Mouse (Mus musculus) ES-E14 (cell line): ENCODE data around the gene Stip1. TPM values are rescaled to one million over a fixed set of nuclear protein-coding genes. Genes with fewer than 3 reads are reported as not detected.

Source experiments
- DNase-seq: peaks from one replicate; pipeline ENCODE4 v3.0.0-alpha.2; 2013; ENCODE audit warnings: low read depth, low spot score
- H3K27ac ChIP-seq: 2 replicates; pipeline ENCODE4 v1.5.1; 2012; ENCODE audit warnings: low read depth, mild to moderate bottlenecking, low read length, moderate library complexity, mixed read lengths; ENCODE audit not compliant: poor library complexity, insufficient read depth, severe bottlenecking
- H3K36me3 ChIP-seq: 2 replicates; pipeline ENCODE4 v1.6.1; 2012; ENCODE audit warnings: mild to moderate bottlenecking, low read length, moderate library complexity, mixed read lengths; ENCODE audit not compliant: control insufficient read depth, poor library complexity, insufficient read depth, severe bottlenecking
- H3K4me1 ChIP-seq, 2 experiments: fragments of 150-350 bp in 1 of 2; sonication (generic) in 1 of 2; 2 replicates each; pipeline ENCODE4 v1.6.1; 2012; ENCODE audit warnings: low read length in 2 of 2, mild to moderate bottlenecking in 1 of 2, mixed read lengths in 1 of 2; ENCODE audit not compliant: control insufficient read depth in 2 of 2, insufficient read depth in 2 of 2, poor library complexity in 1 of 2
- H3K4me3 ChIP-seq, 2 experiments: fragments of 150-350 bp in 1 of 2; sonication (generic) in 1 of 2; 2 replicates each; pipeline ENCODE4 v1.5.1; 2012; ENCODE audit warnings: low read length in 2 of 2, low read depth in 1 of 2, mild to moderate bottlenecking in 1 of 2, mixed read lengths in 1 of 2; ENCODE audit not compliant: insufficient read depth in 1 of 2, poor library complexity in 1 of 2, severe bottlenecking in 1 of 2
- H3K9ac ChIP-seq: 2 replicates; pipeline ENCODE4 v1.6.1; 2012; ENCODE audit warnings: low read depth, mild to moderate bottlenecking, low read length, mixed read lengths; ENCODE audit not compliant: poor library complexity, insufficient read depth, severe bottlenecking
- H3K9me3 ChIP-seq: fragments of 150-350 bp; sonication (generic); 2 replicates; pipeline ENCODE4 v1.6.1; 2012; ENCODE audit warnings: low read depth, mild to moderate bottlenecking, low read length; ENCODE audit not compliant: control insufficient read depth, insufficient read depth
- CHD2 ChIP-seq: IDR thresholded peaks from 2 replicates; pipeline ENCODE4 v1.6.1; 2014; ENCODE audit warnings: mild to moderate bottlenecking, low read depth, low read length, inconsistent platforms
- HCFC1 ChIP-seq: IDR thresholded peaks from 2 replicates; pipeline ENCODE4 v1.6.1; 2012; ENCODE audit warnings: low read length, inconsistent platforms, borderline replicate concordance; ENCODE audit not compliant: insufficient read depth
- MAFK ChIP-seq: IDR thresholded peaks from 2 replicates; pipeline ENCODE4 v1.6.1; 2014; ENCODE audit warnings: mild to moderate bottlenecking, low read depth, low read length, inconsistent platforms; ENCODE audit not compliant: insufficient read depth
- ZC3H11A ChIP-seq: IDR thresholded peaks from 2 replicates; pipeline ENCODE4 v1.6.1; 2012; ENCODE audit warnings: low read depth, mild to moderate bottlenecking, inconsistent platforms, low read length, borderline replicate concordance
- ZNF384 ChIP-seq: IDR thresholded peaks from 2 replicates; pipeline ENCODE4 v1.6.1; 2012; ENCODE audit warnings: low read depth, low read length, inconsistent platforms
- in situ Hi-C, 2 experiments: fragments of 600-800 bp; cut with MboI; formaldehyde crosslinking; loops; one replicate each; pipeline ENCODE4 v1.15.1; 2025; ENCODE audit warnings: low sequenced_read_pairs in 2 of 2, inconsistent platforms in 1 of 2; ENCODE audit not compliant: unreplicated experiment in 2 of 2
- total RNA-seq: library from RNA; depleted of rRNA; stranded (reverse); fragments of 300-350 nt; gene quantifications from 2 replicates; pipeline ENCODE4 v1.2.3, GENCODE M21; 2012

The Stip1 gene
- total RNA-seq, 1 experiment = 280 TPM

- DNase-seq = no peak
- no peak for TF ChIP-seq ZNF384
- in situ Hi-C loops = no loop called here
- no peak overlapping the region for H3K27ac ChIP-seq
- H3K9ac ChIP-seq = peak overlapping the region; percentile 35
- peak overlapping the region; percentile 38 to 87 for H3K4me3 ChIP-seq
- H3K36me3 ChIP-seq = peaks cover 13% of the 10 kb centered on the region
- no peaks in the 10 kb centered on the region for H3K9me3 ChIP-seq
- peaks cover 4 to 18% of the 10 kb centered on the region in 2 experiments; a peak in 3 of 4 replicates for H3K4me1 ChIP-seq
Observed at GRCm38 (mm10) chr19:6995255-6995991, 44.3 kb downstream of the Stip1 start.

GRCm38 (mm10) chr19:6994489-6994888 is 45.3 kb downstream of the Stip1 start:
- Histone ChIP-seq H3K9ac (0 out of 2 replicates have a peak overlapping the region, but pooled peaks have one; percentile 36), H3K4me3 (no peak overlapping the region), H3K36me3 (peaks cover 13% of the 10 kb centered on the region), H3K27ac (no peak overlapping the region), H3K4me1 (peaks cover 4 to 21% of the 10 kb centered on the region in 2 experiments; a peak in 3 of 4 replicates), H3K9me3 (no peaks in the 10 kb centered on the region)
- no peak for DNase-seq
- in situ Hi-C loops = no loop called here
- TF ChIP-seq MAFK (no peak), ZC3H11A (no peak), ZNF384 (no peak), CHD2 (no peak), HCFC1 (no peak)

GRCm38 (mm10) chr19:6994002-6994401 is 45.8 kb downstream of the Stip1 start:
- peaks cover 11% of the 10 kb centered on the region for H3K36me3 ChIP-seq
- H3K9me3 ChIP-seq = no peaks in the 10 kb centered on the region
- peaks cover 4 to 25% of the 10 kb centered on the region in 2 experiments; a peak in 3 of 4 replicates for H3K4me1 ChIP-seq
- no peak for DNase-seq
- TF ChIP-seq MAFK = no peak
- TF ChIP-seq HCFC1 = no peak
- TF ChIP-seq CHD2 = no peak
- TF ChIP-seq ZC3H11A = no peak
- TF ChIP-seq ZNF384 = no peak
- H3K9ac ChIP-seq = no peak overlapping the region
- no peak overlapping the region for H3K27ac ChIP-seq
- H3K4me3 ChIP-seq = no peak overlapping the region
- in situ Hi-C loops = no loop called here

GRCm38 (mm10) chr19:6993011-6993770 is 46.6 kb downstream of the Stip1 start:
- H3K36me3 ChIP-seq = peaks cover 5% of the 10 kb centered on the region; the same call in 1 of the 2 replicates
- peak overlapping the region; percentile 28; the same call in 1 of the 2 replicates for H3K9ac ChIP-seq
- H3K27ac ChIP-seq = peak overlapping the region; percentile 17; the same call in 1 of the 2 replicates
- DNase-seq = no peak
- peak overlapping the region; percentile 29 to 71; a peak in 2 of 4 replicates for H3K4me3 ChIP-seq
- no peaks in the 10 kb centered on the region for H3K9me3 ChIP-seq
- H3K4me1 ChIP-seq = peaks cover 4 to 25% of the 10 kb centered on the region in 2 experiments; a peak in 3 of 4 replicates
- TF ChIP-seq MAFK = no peak
- in situ Hi-C loops = no loop called here
